7 mouse cellular contexts compared by ENCODE assay signal in the genomic region with DNA sequence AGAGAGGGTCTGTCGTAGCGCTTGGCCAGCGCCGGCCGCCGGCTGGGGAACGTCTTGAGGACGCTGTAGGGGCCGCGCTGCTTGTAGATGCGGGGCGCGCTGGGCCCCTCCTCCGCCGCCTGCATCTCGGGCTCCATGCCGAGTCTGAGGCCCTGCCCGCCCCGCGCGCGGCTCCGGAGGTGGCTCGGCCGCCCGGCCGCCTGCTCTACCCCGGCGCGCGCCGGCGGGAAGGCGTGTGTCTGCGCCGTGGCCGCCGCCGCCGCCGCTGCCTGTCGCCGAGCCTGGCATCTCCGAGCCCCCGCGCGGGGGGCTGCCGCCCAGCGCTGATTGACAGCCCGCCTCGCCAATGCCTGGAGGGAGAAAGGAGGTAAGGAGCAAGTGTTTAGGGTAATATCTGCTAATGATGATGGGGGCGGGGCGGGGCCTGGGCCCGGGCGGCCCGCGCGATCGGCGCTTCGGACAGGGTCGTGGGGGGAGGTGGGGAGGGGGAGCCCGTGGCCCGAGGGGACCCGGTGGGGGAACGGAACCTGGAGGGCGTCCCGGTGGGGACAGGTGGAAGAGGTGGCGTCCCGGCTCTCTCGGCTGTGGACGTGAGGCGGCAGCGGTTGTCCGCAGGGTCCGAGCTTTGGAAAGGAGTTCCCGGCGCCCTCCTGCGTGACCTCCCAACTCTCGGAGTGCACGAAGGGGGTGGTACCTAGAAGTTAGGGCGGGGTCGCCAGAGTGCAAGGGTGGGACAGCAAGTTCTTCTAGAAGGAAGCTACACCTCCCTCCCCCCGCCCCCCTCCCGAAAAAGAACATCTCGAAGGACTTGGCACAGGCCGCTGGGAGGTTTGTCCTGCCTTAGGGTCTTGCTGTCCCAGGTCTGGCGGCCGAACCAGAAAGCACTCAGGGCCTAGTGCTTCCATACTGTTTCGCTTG. TPM values are rescaled to one million over a fixed set of nuclear protein-coding genes. Genes with fewer than 3 reads are reported as not detected.
DNase-seq lines count a peak whose midpoint lies in the region; ATAC-seq lines count a peak whose summit lies in the region.

A gene (minus strand): TSS at position 868 of the 918 bp plus-strand sequence.

- peak within 1 kb of the TSS; percentile 85 for H3K4me2 ChIP-seq in limb, embryonic 11.5 days (ENCODE audit: low read depth, severe bottlenecking)
- H3K4me2 ChIP-seq in midbrain, embryonic 12.5 days (replicated peaks): peak within 1 kb of the TSS; percentile 68

- peak; percentile 37 for DNase-seq in adrenal gland, adult 8-10 months
- peak; percentile 87 for DNase-seq in embryo, embryonic 10 days (ENCODE audit: low spot score)
- DNase-seq in kidney, adult 11 months: peak; percentile 21
- peak; percentile 91 for DNase-seq in limb, embryonic 11.5 days (ENCODE audit: low spot score)
- DNase-seq in spleen, adult 12 weeks (ENCODE audit: low spot score): peak; percentile 10

- H3K27me3 ChIP-seq in limb, embryonic 11.5 days (ENCODE audit: control insufficient read depth, insufficient read depth, low read length): peaks cover 10% of the 10 kb centered on the region; the same call in 1 of the 2 replicates
- H3K27me3 ChIP-seq in midbrain, embryonic 12.5 days: peaks cover 30% of the 10 kb centered on the region

- H3K4me1 ChIP-seq in limb, embryonic 11.5 days (ENCODE audit: control insufficient read depth, insufficient read depth, low read length): 0 out of 2 replicates have a peak, but pooled peaks cover 3% of the 10 kb centered on the region
- H3K4me1 ChIP-seq in midbrain, embryonic 12.5 days: peaks cover 21% of the 10 kb centered on the region

- ATAC-seq in granulocyte monocyte progenitor cell, adult 5-6 weeks (replicated peaks; ENCODE audit: poor library complexity, severe bottlenecking): peak; percentile 61
- peak; percentile 84 for ATAC-seq in limb, embryonic 11.5 days (ENCODE audit: insufficient number of reproducible peaks, low FRiP score, low TSS enrichment, low read depth)
- peak; percentile 82 for ATAC-seq in midbrain, embryonic 12.5 days (ENCODE audit: low FRiP score, low read depth)

- 1% methylated on average over 63 of the region's 90 CpGs for WGBS in limb, embryonic 11.5 days
- WGBS in midbrain, embryonic 12.5 days: under 1% methylated on average over 81 of the region's 90 CpGs

- no peaks in the 10 kb centered on the region for H3K36me3 ChIP-seq in limb, embryonic 11.5 days (ENCODE audit: control insufficient read depth, insufficient read depth, low read length)
- H3K36me3 ChIP-seq in midbrain, embryonic 12.5 days: no peaks in the 10 kb centered on the region

- H3K9me3 ChIP-seq in limb, embryonic 11.5 days (ENCODE audit: control insufficient read depth, low read length): no peaks in the 10 kb centered on the region
- H3K9me3 ChIP-seq in midbrain, embryonic 12.5 days: no peaks in the 10 kb centered on the region

- peak within 1 kb of the TSS; percentile 30; the same call in 1 of the 2 replicates for H3K27ac ChIP-seq in limb, embryonic 11.5 days (replicated peaks; ENCODE audit: low read depth, low read length)
- peak within 1 kb of the TSS; percentile 75 for H3K27ac ChIP-seq in midbrain, embryonic 12.5 days (replicated peaks)

- peak within 1 kb of the TSS; percentile 73 for H3K9ac ChIP-seq in limb, embryonic 11.5 days (ENCODE audit: low read length)
- peak within 1 kb of the TSS; percentile 73 for H3K9ac ChIP-seq in midbrain, embryonic 12.5 days (replicated peaks)

- H3K4me3 ChIP-seq in limb, embryonic 11.5 days (ENCODE audit: low read depth, low read length): peak within 1 kb of the TSS; percentile 65
- H3K4me3 ChIP-seq in midbrain, embryonic 12.5 days: peak within 1 kb of the TSS; percentile 57

RNA-seq across cellular contexts. Expression of the gene that starts here (rescaled TPM):
- total RNA-seq in adrenal gland, adult 8-10 months (2022): 1 to 10 TPM in 1 of 4 experiments, under 1 TPM in 3; 0.70 to 1.0 (median 0.94) TPM
- total RNA-seq in granulocyte monocyte progenitor cell, adult 5-6 weeks (2014; fragmentation: Nextera tagmentation): 0.85 and 1.0 TPM in 2 replicates
- total RNA-seq in granulocyte monocyte progenitor cell, adult 5-6 weeks (2017): 0.72 and 1.3 TPM in 2 replicates
- 12.1 and 16.0 TPM in 2 replicates for polyA plus RNA-seq in limb, embryonic 11.5 days (2014; fragmentation: Nextera tagmentation; extraction: Ambion mirVana)
- 7.8 and 8.9 TPM in 2 replicates for polyA plus RNA-seq in midbrain, embryonic 12.5 days (2016; fragmentation: Nextera tagmentation; extraction: Ambion mirVana)

Comparison
In these comparisons a context has a peak if more than half of its experiments do, and no peak if none do; other contexts are left out.
1. Peak in every context shown above with its lines: DNase-seq, ATAC-seq, H3K4me3 ChIP-seq and H3K27ac ChIP-seq.
2. DNase-seq: peak in every context shown above with its lines; median percentile 91 in limb, embryonic 11.5 days; 87 in embryo, embryonic 10 days; 37 in adrenal gland, adult 8-10 months; 21 in kidney, adult 11 months; 10 in spleen, adult 12 weeks.